ENCODE assay signal across 9 mouse cellular contexts in the genomic region with DNA sequence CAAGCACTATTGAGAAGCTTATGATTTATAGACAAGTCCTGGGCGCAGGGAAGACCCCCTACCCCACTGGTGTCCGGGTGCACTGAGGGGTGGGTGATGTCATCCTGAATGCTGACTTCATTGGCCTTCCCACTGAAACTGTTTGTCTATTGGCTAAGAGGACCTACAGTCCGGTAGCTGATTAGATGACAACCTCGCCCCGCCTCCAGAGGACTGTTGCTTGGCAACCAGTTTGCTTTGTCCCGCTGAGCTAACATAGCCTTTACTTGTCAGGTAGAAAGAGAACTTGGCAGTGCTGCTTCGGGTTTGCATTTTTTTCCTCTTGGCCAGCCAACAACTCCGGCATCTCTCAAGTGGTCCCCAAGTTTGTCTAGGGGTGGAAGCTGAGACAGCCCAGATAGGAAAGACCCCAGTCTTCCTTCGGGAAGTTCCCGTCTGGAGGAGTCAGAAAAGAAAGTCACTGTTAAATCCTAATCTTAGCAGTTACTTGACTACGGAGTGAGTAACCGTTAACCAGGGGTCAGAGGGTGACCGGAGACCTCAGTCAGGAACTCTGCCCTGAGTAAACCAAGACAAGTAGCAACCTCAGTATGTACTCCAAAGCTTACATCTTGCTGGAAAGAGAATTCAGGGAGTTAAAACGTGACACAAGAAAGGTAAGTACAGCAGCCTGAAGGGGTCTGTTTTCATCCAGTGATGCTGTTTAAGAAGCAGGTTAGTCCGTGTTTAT. TPM values are rescaled to one million over a fixed set of nuclear protein-coding genes. Genes with fewer than 3 reads are reported as not detected.
DNase-seq lines count a peak whose midpoint lies in the region; ATAC-seq and TF ChIP-seq lines count a peak whose summit lies in the region.
"Had no signal": no experiment of that assay in that cellular context is flagged by ENCODE, and none has a peak within 500 bp of the region (broad histone marks: within the 10 kb centered on the region; RNA-seq: fewer than 3 reads in every experiment).

A gene (plus strand): TSS at position 258 of the 730 bp plus-strand sequence.

- intact Hi-C loops in left cerebral cortex, postnatal 36 days (cut with DNase I), result no loop called here

- ATAC-seq in stomach, embryonic 16.5 days (ENCODE audit: insufficient read depth, low FRiP score), result peak; percentile 73; the same call in 1 of the 2 replicates

- no peaks in the 10 kb centered on the region for H3K36me3 ChIP-seq in ES-E14 (ENCODE audit: control insufficient read depth, insufficient read depth, low read length, poor library complexity, severe bottlenecking)
- no peaks in the 10 kb centered on the region for H3K36me3 ChIP-seq in stomach, embryonic 16.5 days (ENCODE audit: control insufficient read depth, insufficient read depth, low read length)
- H3K36me3 ChIP-seq in thymus, adult 2 months (ENCODE audit: control insufficient read depth, insufficient read depth, low read length), result no peaks in the 10 kb centered on the region

- H3K9me3 ChIP-seq in ES-E14 (ENCODE audit: control insufficient read depth, insufficient read depth, low read depth, low read length), result no peaks in the 10 kb centered on the region
- H3K9me3 ChIP-seq in stomach, embryonic 16.5 days (replicated peaks; ENCODE audit: control insufficient read depth, low read length), result no peaks in the 10 kb centered on the region

- H3K4me3 ChIP-seq in ES-E14 (ENCODE audit: insufficient read depth in 1 of 2, low read depth in 1 of 2, low read length in 2 of 2, poor library complexity in 1 of 2, severe bottlenecking in 1 of 2), result no peak within 1 kb of the TSS
- H3K4me3 ChIP-seq in brown adipose tissue, adult 24 weeks (ENCODE audit: insufficient read depth, low read depth, low read length), result 0 out of 2 replicates have a peak within 1 kb of the TSS, but pooled peaks have one; percentile 5
- H3K4me3 ChIP-seq in stomach, embryonic 16.5 days (replicated peaks; ENCODE audit: low read length), result peak within 1 kb of the TSS; percentile 21; the same call in 1 of the 2 replicates
- H3K4me3 ChIP-seq in thymus, adult 2 months (ENCODE audit: control insufficient read depth, insufficient read depth, low read length), result no peak within 1 kb of the TSS

- peak; percentile 40 for DNase-seq in ES-E14 (ENCODE audit: low read depth, low spot score)
- DNase-seq in heart, adult 11 months, result peak; percentile 96
- DNase-seq in kidney, adult 11 months, result peak; percentile 91
- DNase-seq in left cerebral cortex, postnatal 36 days (ENCODE audit: low spot score in 2 of 2), result peak; percentile 4 to 13
- DNase-seq in mesoderm, embryonic 11.5 days (ENCODE audit: low read depth, low spot score), result peak; percentile 45
- DNase-seq in thymus, adult 2 months, result no peak

- TF ChIP-seq CTCF in thymus, adult 2 months (IDR thresholded peaks at IDR 0.05; ENCODE audit: borderline replicate concordance, control insufficient read depth, extremely low read depth, insufficient read depth, low read length, poor library complexity), result no peak

- H3K4me1 ChIP-seq in ES-E14 (ENCODE audit: control insufficient read depth in 2 of 2, insufficient read depth in 2 of 2, low read length in 2 of 2, poor library complexity in 1 of 2), result no peaks in the 10 kb centered on the region
- H3K4me1 ChIP-seq in brown adipose tissue, adult 24 weeks (ENCODE audit: control insufficient read depth, insufficient read depth, insufficient read length, low read length), result no peaks in the 10 kb centered on the region
- H3K4me1 ChIP-seq in stomach, embryonic 16.5 days (ENCODE audit: control insufficient read depth, insufficient read depth, low read length), result no peaks in the 10 kb centered on the region; the same call in 1 of the 2 replicates
- no peaks in the 10 kb centered on the region for H3K4me1 ChIP-seq in thymus, adult 2 months (replicated peaks; ENCODE audit: control insufficient read depth, insufficient read depth, low read length)

- in situ Hi-C loops in ES-E14 (cut with MboI; ENCODE audit: low sequenced_read_pairs in 2 of 2, unreplicated experiment in 2 of 2), result no loop called here

- TF ChIP-seq POLR2A in thymus, adult 2 months (IDR thresholded peaks at IDR 0.05; ENCODE audit: control insufficient read depth, extremely low read depth, insufficient read depth, low read length, poor library complexity), result no peak

- no peak within 1 kb of the TSS for H3K9ac ChIP-seq in ES-E14 (ENCODE audit: insufficient read depth, low read depth, low read length, poor library complexity, severe bottlenecking)
- no peak within 1 kb of the TSS for H3K9ac ChIP-seq in stomach, embryonic 16.5 days (ENCODE audit: low read length)

- H3K27me3 ChIP-seq in stomach, embryonic 16.5 days (ENCODE audit: control insufficient read depth, insufficient read depth, low read length), result no peaks in the 10 kb centered on the region
- no peaks in the 10 kb centered on the region for H3K27me3 ChIP-seq in thymus, adult 2 months (ENCODE audit: control insufficient read depth, insufficient read depth, low read length)

- H3K27ac ChIP-seq in ES-E14 (ENCODE audit: insufficient read depth, low read depth, low read length, poor library complexity, severe bottlenecking), result no peak within 1 kb of the TSS
- H3K27ac ChIP-seq in brown adipose tissue, adult 24 weeks (replicated peaks; ENCODE audit: low read depth, low read length), result no peak within 1 kb of the TSS
- H3K27ac ChIP-seq in stomach, embryonic 16.5 days (ENCODE audit: low read length), result no peak within 1 kb of the TSS
- no peak within 1 kb of the TSS for H3K27ac ChIP-seq in thymus, adult 2 months (ENCODE audit: control insufficient read depth, insufficient read depth, low read length)

- H3K4me2 ChIP-seq in stomach, embryonic 16.5 days (ENCODE audit: low read depth, low read length), result peak within 1 kb of the TSS; percentile 38

- WGBS in stomach, embryonic 16.5 days, result 26% methylated on average over 15 of the region's 15 CpGs
- 65% methylated on average over 15 of the region's 15 CpGs for WGBS in thymus, adult 2 months

TF ChIP-seq in ES-E14, 5 proteins besides CTCF, POLR2A, EP300 and RAD21:
- TF ChIP-seq ZNF384 (IDR thresholded peaks at IDR 0.05; ENCODE audit: low read depth, low read length) (no peak), MAFK (IDR thresholded peaks at IDR 0.05; ENCODE audit: insufficient read depth, low read depth, low read length) (no peak), CHD2 (IDR thresholded peaks at IDR 0.05; ENCODE audit: low read depth, low read length) (no peak), ZC3H11A (IDR thresholded peaks at IDR 0.05; ENCODE audit: borderline replicate concordance, low read depth, low read length) (no peak), HCFC1 (IDR thresholded peaks at IDR 0.05; ENCODE audit: borderline replicate concordance, insufficient read depth, low read length) (no peak)

RNA-seq across cellular contexts. Expression of the gene that starts here (rescaled TPM):
- total RNA-seq in ES-E14 (2012; rRNA removed), result not detected in 2 replicates
- polyA plus RNA-seq in brown adipose tissue, adult 24 weeks (2012; ENCODE audit: insufficient read depth, insufficient read length, missing spikeins), result not detected in 2 replicates
- not detected for total RNA-seq in left cerebral cortex, postnatal 36 days (2021)
- 0.12 and 0.44 TPM in 2 replicates for polyA plus RNA-seq in stomach, embryonic 16.5 days (2015; fragmentation: Nextera tagmentation; extraction: Ambion mirVana)
- not detected in 2 replicates for polyA plus RNA-seq in thymus, adult 2 months (2012; rRNA removed)
- total RNA-seq: MEL had no signal

Comparison
In these comparisons a context has a peak if more than half of its experiments do, and no peak if none do; other contexts are left out.
1. Peak in DNase-seq in ES-E14; RNA of the gene not detected or under 1 TPM.
2. Peak in DNase-seq in left cerebral cortex, postnatal 36 days; RNA of the gene not detected or under 1 TPM.
3. Peak in ATAC-seq, H3K4me3 ChIP-seq and H3K4me2 ChIP-seq in stomach, embryonic 16.5 days; RNA of the gene not detected or under 1 TPM.